Mouse (Mus musculus): ENCODE measurements around the gene Car11. TPM values are rescaled to one million over a fixed set of nuclear protein-coding genes. Genes with fewer than 3 reads are reported as not detected.
"Not testable (repeated sequence)": the region's sequence is repeated elsewhere in the genome, so short reads cannot be mapped to it uniquely, and the experiment has no call there.

The Car11 gene
- polyA plus RNA-seq (2015; fragmentation: Nextera tagmentation; extraction: Ambion mirVana), result 0.34 and 0.44 TPM in 2 replicates

- DNase-seq, result no peak
These were observed at the start of gene Car11 for GRCm38 (mm10) chr7:45699523-45700141. Gene Car11 (plus strand): TSS chr7:45699843.

GRCm38 (mm10) chr7:45650484-45650883 is 49.2 kb upstream of the Car11 start:
- not testable (repeated sequence) for H3K27ac ChIP-seq; H3K4me1 ChIP-seq (replicated peaks); H3K9me3 ChIP-seq (replicated peaks); DNase-seq; H3K4me2 ChIP-seq; ATAC-seq (ENCODE audit: low read depth); H3K36me3 ChIP-seq; H3K9ac ChIP-seq; H3K4me3 ChIP-seq (replicated peaks); H3K27me3 ChIP-seq
- WGBS (ENCODE audit: insufficient replicate concordance), result 86% methylated on average over 20 of the region's 20 CpGs

More at GRCm38 (mm10) chr7:45699523-45700141, at the start of gene Car11:
- H3K27me3 ChIP-seq, result peaks cover 50% of the 10 kb centered on the region
- H3K27ac ChIP-seq, result no peak within 1 kb of the TSS
- H3K36me3 ChIP-seq, result no peaks in the 10 kb centered on the region
- peak within 1 kb of the TSS; percentile 38 for H3K4me2 ChIP-seq
- no peaks in the 10 kb centered on the region for H3K9me3 ChIP-seq (replicated peaks)
- no peak for ATAC-seq (ENCODE audit: low read depth)
- H3K4me1 ChIP-seq (replicated peaks), result peaks cover 24% of the 10 kb centered on the region
- WGBS (ENCODE audit: insufficient replicate concordance), result 5% methylated on average over 36 of the region's 36 CpGs
- H3K4me3 ChIP-seq (replicated peaks), result peak within 1 kb of the TSS; percentile 28
- H3K9ac ChIP-seq, result no peak within 1 kb of the TSS

- Histone ChIP-seq H3K9me3 (replicated peaks) (no peaks in the 10 kb centered on the region), H3K4me2 (peak overlapping the region; percentile 37), H3K27me3 (no peaks in the 10 kb centered on the region), H3K36me3 (no peaks in the 10 kb centered on the region), H3K4me1 (replicated peaks) (no peaks in the 10 kb centered on the region), H3K4me3 (replicated peaks) (no peak overlapping the region), H3K9ac (no peak overlapping the region), H3K27ac (no peak overlapping the region)
- WGBS (ENCODE audit: insufficient replicate concordance), result 35% methylated on average over 17 of the region's 17 CpGs
- DNase-seq, result no peak
- ATAC-seq (ENCODE audit: low read depth), result 0 out of 2 replicates have a peak, but pooled peaks have one; percentile 36
These were observed 45.1 kb upstream of the Car11 start for GRCm38 (mm10) chr7:45654424-45655047.

- 50% methylated on average over 11 of the region's 11 CpGs for WGBS (ENCODE audit: insufficient replicate concordance)
- Histone ChIP-seq H3K4me2 (no peak overlapping the region), H3K36me3 (no peaks in the 10 kb centered on the region), H3K4me3 (replicated peaks) (no peak overlapping the region), H3K4me1 (replicated peaks) (peaks cover 11% of the 10 kb centered on the region), H3K27ac (no peak overlapping the region), H3K9me3 (replicated peaks) (no peaks in the 10 kb centered on the region), H3K27me3 (0 out of 2 replicates have a peak, but pooled peaks cover 4% of the 10 kb centered on the region), H3K9ac (no peak overlapping the region)
- DNase-seq (no peak), ATAC-seq (ENCODE audit: low read depth) (no peak)
These were observed 38.7 kb upstream of the Car11 start for GRCm38 (mm10) chr7:45660746-45661478.

GRCm38 (mm10) chr7:45661702-45662101 is 37.9 kb upstream of the Car11 start:
- not testable (repeated sequence) for H3K9ac ChIP-seq; ATAC-seq (ENCODE audit: low read depth); H3K36me3 ChIP-seq; H3K4me3 ChIP-seq (replicated peaks); H3K9me3 ChIP-seq (replicated peaks); H3K4me2 ChIP-seq; H3K27ac ChIP-seq; H3K27me3 ChIP-seq; DNase-seq
- 61% methylated on average over 6 of the region's 6 CpGs for WGBS (ENCODE audit: insufficient replicate concordance)
- H3K4me1 ChIP-seq (replicated peaks), result peaks cover 11% of the 10 kb centered on the region

GRCm38 (mm10) chr7:45665303-45666138 is 34.1 kb upstream of the Car11 start:
- no peak overlapping the region for H3K4me3 ChIP-seq (replicated peaks)
- no peaks in the 10 kb centered on the region for H3K36me3 ChIP-seq
- DNase-seq, result no peak
- ATAC-seq (ENCODE audit: low read depth), result no peak
- no peak overlapping the region for H3K4me2 ChIP-seq
- peaks cover 11% of the 10 kb centered on the region for H3K4me1 ChIP-seq (replicated peaks)
- WGBS (ENCODE audit: insufficient replicate concordance), result 45% methylated on average over 13 of the region's 13 CpGs
- no peak overlapping the region for H3K9ac ChIP-seq
- H3K27ac ChIP-seq, result no peak overlapping the region
- H3K27me3 ChIP-seq, result 0 out of 2 replicates have a peak, but pooled peaks cover 4% of the 10 kb centered on the region
- 0 out of 2 replicates have a peak, but pooled peaks cover 2% of the 10 kb centered on the region for H3K9me3 ChIP-seq (replicated peaks)

GRCm38 (mm10) chr7:45666161-45666560 is 33.5 kb upstream of the Car11 start, which contains the start of gene Fut2:
Gene Fut2 (minus strand): TSS chr7:45666394.
- H3K4me1 ChIP-seq (replicated peaks), result peaks cover 11% of the 10 kb centered on the region
- ATAC-seq (ENCODE audit: low read depth) (no peak), DNase-seq (no peak)
- H3K27ac ChIP-seq, result no peak within 1 kb of the TSS
- H3K4me3 ChIP-seq (replicated peaks), result no peak within 1 kb of the TSS
- H3K9me3 ChIP-seq (replicated peaks), result 0 out of 2 replicates have a peak, but pooled peaks cover 2% of the 10 kb centered on the region
- no peak within 1 kb of the TSS for H3K4me2 ChIP-seq
- H3K27me3 ChIP-seq, result 0 out of 2 replicates have a peak, but pooled peaks cover 4% of the 10 kb centered on the region
- no peaks in the 10 kb centered on the region for H3K36me3 ChIP-seq
- 69% methylated on average over 7 of the region's 7 CpGs for WGBS (ENCODE audit: insufficient replicate concordance)
- H3K9ac ChIP-seq, result no peak within 1 kb of the TSS

GRCm38 (mm10) chr7:45667761-45668160 is 31.9 kb upstream of the Car11 start:
- no peak overlapping the region for H3K9ac ChIP-seq
- H3K27ac ChIP-seq, result no peak overlapping the region
- ATAC-seq (ENCODE audit: low read depth) (no peak), DNase-seq (no peak)
- H3K4me2 ChIP-seq, result no peak overlapping the region
- 0 out of 2 replicates have a peak, but pooled peaks cover 2% of the 10 kb centered on the region for H3K9me3 ChIP-seq (replicated peaks)
- H3K36me3 ChIP-seq, result no peaks in the 10 kb centered on the region
- no peak overlapping the region for H3K4me3 ChIP-seq (replicated peaks)
- H3K4me1 ChIP-seq (replicated peaks), result peaks cover 11% of the 10 kb centered on the region
- 0 out of 2 replicates have a peak, but pooled peaks cover 4% of the 10 kb centered on the region for H3K27me3 ChIP-seq
- 80% methylated on average over 14 of the region's 14 CpGs for whole genome bisulfite sequencing (ENCODE audit: insufficient replicate concordance)

GRCm38 (mm10) chr7:45668921-45669320 is 30.7 kb upstream of the Car11 start:
- no peak overlapping the region for H3K27ac ChIP-seq
- H3K9me3 ChIP-seq (replicated peaks), result 0 out of 2 replicates have a peak, but pooled peaks cover 2% of the 10 kb centered on the region
- H3K4me2 ChIP-seq, result no peak overlapping the region
- 0 out of 2 replicates have a peak, but pooled peaks cover 4% of the 10 kb centered on the region for H3K27me3 ChIP-seq
- 82% methylated on average over 9 of the region's 9 CpGs for WGBS (ENCODE audit: insufficient replicate concordance)
- no peak overlapping the region for H3K4me3 ChIP-seq (replicated peaks)
- H3K4me1 ChIP-seq (replicated peaks), result peaks cover 6% of the 10 kb centered on the region
- no peaks in the 10 kb centered on the region for H3K36me3 ChIP-seq
- DNase-seq (no peak), ATAC-seq (ENCODE audit: low read depth) (no peak)
- H3K9ac ChIP-seq, result no peak overlapping the region

GRCm38 (mm10) chr7:45677627-45678295 is 21.9 kb upstream of the Car11 start:
- H3K27ac ChIP-seq, result no peak overlapping the region
- 61% methylated on average over 7 of the region's 7 CpGs for WGBS (ENCODE audit: insufficient replicate concordance)
- H3K4me1 ChIP-seq (replicated peaks), result peaks cover 19% of the 10 kb centered on the region
- no peak overlapping the region for H3K9ac ChIP-seq
- ATAC-seq (ENCODE audit: low read depth), result no peak
- no peaks in the 10 kb centered on the region for H3K36me3 ChIP-seq
- H3K4me3 ChIP-seq (replicated peaks), result no peak overlapping the region
- DNase-seq, result no peak
- 0 out of 2 replicates have a peak, but pooled peaks cover 7% of the 10 kb centered on the region for H3K27me3 ChIP-seq
- H3K9me3 ChIP-seq (replicated peaks), result no peaks in the 10 kb centered on the region
- no peak overlapping the region for H3K4me2 ChIP-seq
